Mouse (Mus musculus): ENCODE results near the gene Wnt3a. TPM values are rescaled to one million over a fixed set of nuclear protein-coding genes. Genes with fewer than 3 reads are reported as not detected.
"Not testable (repeated sequence)": the region's sequence is repeated elsewhere in the genome, so short reads cannot be mapped to it uniquely, and the experiment has no call there.

Gene Wnt3a
- polyA plus RNA-seq, 1 experiment: not detected

- WGBS: 13% methylated on average over 10 of the region's 10 CpGs
- TF ChIP-seq CTCF (IDR thresholded peaks at IDR 0.05; ENCODE audit: control insufficient read depth, insufficient read depth, low read length) (no peak), POLR2A (IDR thresholded peaks at IDR 0.05; ENCODE audit: borderline replicate concordance, control insufficient read depth, low read depth, low read length) (no peak)
Observed at GRCm38 (mm10) chr11:59305821-59306215, 15.3 kb upstream of the Wnt3a start.

GRCm38 (mm10) chr11:59305008-59305820 lies 14.7 kb upstream of the Wnt3a start:
- WGBS: 38% methylated on average over 22 of the region's 22 CpGs

More at GRCm38 (mm10) chr11:59305821-59306215, 15.3 kb upstream of the Wnt3a start:
- no peak overlapping the region for H3K4me3 ChIP-seq (replicated peaks; ENCODE audit: control insufficient read depth, low read depth, low read length)
- H3K4me1 ChIP-seq (ENCODE audit: control insufficient read depth, insufficient read depth, low read length): no peaks in the 10 kb centered on the region
- no peak overlapping the region for H3K27ac ChIP-seq (ENCODE audit: control insufficient read depth, insufficient read depth, low read depth, low read length, poor library complexity)

GRCm38 (mm10) chr11:59302700-59303569 lies 12.4 kb upstream of the Wnt3a start:
- whole genome bisulfite sequencing: 26% methylated on average over 5 of the region's 10 CpGs
- no peak overlapping the region for H3K27ac ChIP-seq (ENCODE audit: control insufficient read depth, insufficient read depth, low read depth, low read length, poor library complexity)
- TF ChIP-seq CTCF (IDR thresholded peaks at IDR 0.05; ENCODE audit: control insufficient read depth, insufficient read depth, low read length) (peak; percentile 69), POLR2A (IDR thresholded peaks at IDR 0.05; ENCODE audit: borderline replicate concordance, control insufficient read depth, low read depth, low read length) (no peak)
- H3K4me1 ChIP-seq (ENCODE audit: control insufficient read depth, insufficient read depth, low read length): no peaks in the 10 kb centered on the region
- no peak overlapping the region for H3K4me3 ChIP-seq (replicated peaks; ENCODE audit: control insufficient read depth, low read depth, low read length)

More at GRCm38 (mm10) chr11:59305008-59305820, 14.7 kb upstream of the Wnt3a start:
- Histone ChIP-seq H3K4me3 (replicated peaks; ENCODE audit: control insufficient read depth, low read depth, low read length) (no peak overlapping the region), H3K4me1 (ENCODE audit: control insufficient read depth, insufficient read depth, low read length) (no peaks in the 10 kb centered on the region), H3K27ac (ENCODE audit: control insufficient read depth, insufficient read depth, low read depth, low read length, poor library complexity) (no peak overlapping the region)
- TF ChIP-seq POLR2A (IDR thresholded peaks at IDR 0.05; ENCODE audit: borderline replicate concordance, control insufficient read depth, low read depth, low read length) (no peak), CTCF (IDR thresholded peaks at IDR 0.05; ENCODE audit: control insufficient read depth, insufficient read depth, low read length) (no peak)

GRCm38 (mm10) chr11:59301053-59301452 lies 10.5 kb upstream of the Wnt3a start:
- not testable (repeated sequence) for H3K4me3 ChIP-seq (replicated peaks; ENCODE audit: control insufficient read depth, low read depth, low read length); H3K4me1 ChIP-seq (ENCODE audit: control insufficient read depth, insufficient read depth, low read length); H3K27ac ChIP-seq (ENCODE audit: control insufficient read depth, insufficient read depth, low read depth, low read length, poor library complexity)
- 48% methylated on average over 2 of the region's 2 CpGs for WGBS

- WGBS: 7% methylated on average over 3 of the region's 3 CpGs
- H3K4me1 ChIP-seq (ENCODE audit: control insufficient read depth, insufficient read depth, low read length): no peaks in the 10 kb centered on the region
- no peak overlapping the region for H3K4me3 ChIP-seq (replicated peaks; ENCODE audit: control insufficient read depth, low read depth, low read length)
- H3K27ac ChIP-seq (ENCODE audit: control insufficient read depth, insufficient read depth, low read depth, low read length, poor library complexity): no peak overlapping the region
- TF ChIP-seq POLR2A (IDR thresholded peaks at IDR 0.05; ENCODE audit: borderline replicate concordance, control insufficient read depth, low read depth, low read length) (no peak), CTCF (IDR thresholded peaks at IDR 0.05; ENCODE audit: control insufficient read depth, insufficient read depth, low read length) (0 out of 2 replicates have a peak, but pooled peaks have one; percentile 11)
Observed at GRCm38 (mm10) chr11:59300185-59300584, 9.6 kb upstream of the Wnt3a start.

- H3K27ac ChIP-seq (ENCODE audit: control insufficient read depth, insufficient read depth, low read depth, low read length, poor library complexity): no peak overlapping the region
- H3K4me3 ChIP-seq (replicated peaks; ENCODE audit: control insufficient read depth, low read depth, low read length): no peak overlapping the region
- WGBS: 17% methylated on average over 7 of the region's 7 CpGs
- TF ChIP-seq CTCF (IDR thresholded peaks at IDR 0.05; ENCODE audit: control insufficient read depth, insufficient read depth, low read length): no peak
- TF ChIP-seq POLR2A (IDR thresholded peaks at IDR 0.05; ENCODE audit: borderline replicate concordance, control insufficient read depth, low read depth, low read length): no peak
- no peaks in the 10 kb centered on the region for H3K4me1 ChIP-seq (ENCODE audit: control insufficient read depth, insufficient read depth, low read length)
Observed at GRCm38 (mm10) chr11:59297941-59298340, 7.4 kb upstream of the Wnt3a start.

- H3K4me3 ChIP-seq (replicated peaks; ENCODE audit: control insufficient read depth, low read depth, low read length): no peak overlapping the region
- no peak overlapping the region for H3K27ac ChIP-seq (ENCODE audit: control insufficient read depth, insufficient read depth, low read depth, low read length, poor library complexity)
- H3K4me1 ChIP-seq (ENCODE audit: control insufficient read depth, insufficient read depth, low read length): no peaks in the 10 kb centered on the region
- WGBS: 24% methylated on average over 7 of the region's 7 CpGs
- TF ChIP-seq POLR2A (IDR thresholded peaks at IDR 0.05; ENCODE audit: borderline replicate concordance, control insufficient read depth, low read depth, low read length) (no peak), CTCF (IDR thresholded peaks at IDR 0.05; ENCODE audit: control insufficient read depth, insufficient read depth, low read length) (peak; percentile 66)
Observed at GRCm38 (mm10) chr11:59293616-59294015, 3.1 kb upstream of the Wnt3a start.

- 5% methylated on average over 25 of the region's 25 CpGs for WGBS
- H3K27ac ChIP-seq (ENCODE audit: control insufficient read depth, insufficient read depth, low read depth, low read length, poor library complexity): no peak overlapping the region
- H3K4me3 ChIP-seq (replicated peaks; ENCODE audit: control insufficient read depth, low read depth, low read length): no peak overlapping the region
- H3K4me1 ChIP-seq (ENCODE audit: control insufficient read depth, insufficient read depth, low read length): no peaks in the 10 kb centered on the region
- TF ChIP-seq POLR2A (IDR thresholded peaks at IDR 0.05; ENCODE audit: borderline replicate concordance, control insufficient read depth, low read depth, low read length) (no peak), CTCF (IDR thresholded peaks at IDR 0.05; ENCODE audit: control insufficient read depth, insufficient read depth, low read length) (no peak)
Observed at GRCm38 (mm10) chr11:59289706-59290105, 846 bp downstream of the Wnt3a start.

Measured in bone marrow, adult 2 months (tissue).